Mouse (Mus musculus): ENCODE results near the gene Xrcc5.

DNA sequence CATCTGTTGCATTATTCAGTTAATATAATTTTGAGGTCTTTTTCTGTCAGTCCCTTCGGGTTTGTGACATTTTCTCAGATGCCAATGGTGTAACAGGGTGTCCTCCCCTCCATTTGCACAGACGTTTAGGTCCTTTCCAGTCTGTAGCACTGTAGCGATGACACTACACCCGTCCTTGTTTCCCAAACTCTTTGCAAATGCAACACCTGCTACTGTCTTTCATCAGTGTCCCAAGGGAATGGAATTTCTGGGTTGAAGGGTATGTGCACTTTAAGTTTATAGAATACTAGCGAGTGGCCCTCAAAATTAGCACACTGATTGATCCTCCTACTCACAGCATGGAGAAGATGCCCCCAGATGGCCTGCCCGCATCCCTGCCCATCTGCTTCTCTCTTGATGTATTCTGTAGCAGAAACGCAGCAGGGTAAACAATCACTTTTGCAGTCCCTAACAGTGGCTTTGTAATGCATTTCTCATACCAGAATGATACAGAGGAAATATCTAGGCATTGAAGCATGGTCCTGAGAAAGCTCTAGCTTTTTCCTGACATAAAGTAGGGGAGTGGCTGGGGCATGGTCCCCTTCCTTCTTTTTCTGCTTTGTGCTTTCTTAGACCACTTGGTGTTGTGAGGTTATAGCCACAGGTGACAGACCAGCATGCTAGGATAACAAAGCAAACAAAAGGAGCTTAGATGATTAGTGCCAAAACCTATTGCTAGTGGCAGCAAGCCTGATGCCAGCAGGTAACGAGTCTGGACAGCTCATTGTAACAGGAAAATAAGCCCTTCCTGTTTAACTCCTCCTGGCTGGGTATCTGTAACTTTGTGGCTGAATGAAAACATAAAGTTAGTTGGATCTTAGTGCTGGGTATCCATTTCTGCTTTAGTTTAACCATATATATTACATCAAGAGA, 111.8 kb downstream of the Xrcc5 start:
- no peak for TF ChIP-seq CTCF (IDR thresholded peaks at IDR 0.05; ENCODE audit: borderline replicate concordance, control insufficient read depth, extremely low read depth, insufficient read depth, low read length, poor library complexity)
- no peak for TF ChIP-seq POLR2A (IDR thresholded peaks at IDR 0.05; ENCODE audit: control insufficient read depth, extremely low read depth, insufficient read depth, low read length, poor library complexity)

Measured in thymus, adult 2 months (tissue).